Mouse (Mus musculus): ENCODE data around the gene Cdh12.

DNA sequence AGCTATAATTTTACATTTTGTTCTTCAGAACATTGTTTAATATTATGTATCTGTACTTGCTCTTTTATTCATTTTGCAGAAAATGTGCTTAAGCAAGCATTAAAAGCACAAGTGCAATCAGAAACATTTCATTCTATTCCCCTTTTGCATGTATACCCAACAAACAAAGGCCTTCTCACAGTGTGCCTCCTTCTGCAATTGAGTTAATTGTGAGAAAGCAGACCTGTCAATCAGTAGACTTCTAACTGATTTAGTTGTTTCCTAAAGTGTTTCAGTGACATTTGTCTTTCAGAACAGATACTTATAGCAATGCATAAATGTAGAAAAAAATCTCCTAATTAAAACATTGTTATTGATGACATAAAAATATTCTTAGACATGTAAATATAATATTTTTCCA lies 894.8 kb downstream of the Cdh12 start:
- TF ChIP-seq CTCF (IDR thresholded peaks at IDR 0.05; ENCODE audit: control insufficient read depth, insufficient read depth, insufficient read length) (no peak), MAX (IDR thresholded peaks at IDR 0.05) (no peak), FOSL1 (IDR thresholded peaks at IDR 0.05; ENCODE audit: insufficient read depth, low read length, poor library complexity, severe bottlenecking) (no peak), USF1 (IDR thresholded peaks at IDR 0.05; ENCODE audit: low read depth) (no peak), CEBPB (IDR thresholded peaks at IDR 0.05; ENCODE audit: low read depth) (no peak)

All from C2C12 (cell line).